Mouse (Mus musculus) MN1 (cell line): ENCODE measurements around the gene Lrrc49.

Experiments used
- DNase-seq: peaks from one replicate; pipeline ENCODE4 v3.0.0-alpha.2; 2016; ENCODE audit warnings: low spot score

The Lrrc49 gene

GRCm38 (mm10) chr9:60595406-60595805 lies 92.6 kb downstream of the Lrrc49 start:
- DNase-seq = no peak

GRCm38 (mm10) chr9:60592974-60593373 lies 95.0 kb downstream of the Lrrc49 start:
- no peak for DNase-seq

GRCm38 (mm10) chr9:60592363-60592762 lies 95.6 kb downstream of the Lrrc49 start:
- DNase-seq = no peak

GRCm38 (mm10) chr9:60590871-60591624 lies 96.9 kb downstream of the Lrrc49 start:
- no peak for DNase-seq

GRCm38 (mm10) chr9:60588914-60589313 lies 99.0 kb downstream of the Lrrc49 start:
- DNase-seq = no peak

GRCm38 (mm10) chr9:60586920-60587319 lies 101.0 kb downstream of the Lrrc49 start:
- no peak for DNase-seq

GRCm38 (mm10) chr9:60585206-60585605 lies 102.8 kb downstream of the Lrrc49 start:
- no peak for DNase-seq

GRCm38 (mm10) chr9:60582553-60582952 lies 105.4 kb downstream of the Lrrc49 start:
- no peak for DNase-seq

- DNase-seq = no peak
Observed at GRCm38 (mm10) chr9:60573011-60573410, 114.9 kb downstream of the Lrrc49 start.

- DNase-seq = no peak
Observed at GRCm38 (mm10) chr9:60571725-60572124, 116.2 kb downstream of the Lrrc49 start.

- DNase-seq = no peak
Observed at GRCm38 (mm10) chr9:60571041-60571440, 116.9 kb downstream of the Lrrc49 start.

GRCm38 (mm10) chr9:60569366-60569765 lies 118.6 kb downstream of the Lrrc49 start:
- peak; percentile 14 for DNase-seq

GRCm38 (mm10) chr9:60563809-60564208 lies 124.1 kb downstream of the Lrrc49 start:
- no peak for DNase-seq

- no peak for DNase-seq
Observed at GRCm38 (mm10) chr9:60562443-60563371, 125.3 kb downstream of the Lrrc49 start.

GRCm38 (mm10) chr9:60561641-60562289 lies 126.2 kb downstream of the Lrrc49 start:
- DNase-seq = no peak

GRCm38 (mm10) chr9:60558507-60558906 lies 129.5 kb downstream of the Lrrc49 start:
- DNase-seq = no peak

GRCm38 (mm10) chr9:60551238-60551637 lies 136.7 kb downstream of the Lrrc49 start:
- DNase-seq = no peak

- no peak for DNase-seq
Observed at GRCm38 (mm10) chr9:60548182-60548581, 139.8 kb downstream of the Lrrc49 start.

GRCm38 (mm10) chr9:60546169-60546568 lies 141.8 kb downstream of the Lrrc49 start:
- no peak for DNase-seq

- DNase-seq = no peak
Observed at GRCm38 (mm10) chr9:60545361-60546096, 142.4 kb downstream of the Lrrc49 start.

- no peak for DNase-seq
Observed at GRCm38 (mm10) chr9:60543422-60544015, 144.4 kb downstream of the Lrrc49 start.
